Mouse (Mus musculus) heart, embryonic 10.5 days (tissue): ENCODE measurements around the gene Zc3h12d. TPM values are rescaled to one million over a fixed set of nuclear protein-coding genes. Genes with fewer than 3 reads are reported as not detected.

Source experiments
- DNase-seq: peaks from one replicate; pipeline ENCODE4 v3.0.0-alpha.2; 2017; ENCODE audit warnings: low spot score
- H3K27ac ChIP-seq: fragments of 300-500 bp; sonication (generic); 2 replicates; pipeline ENCODE4 v1.5.1; 2016; ENCODE audit warnings: mild to moderate bottlenecking
- H3K27me3 ChIP-seq: fragments of 300-500 bp; sonication (generic); 2 replicates; pipeline ENCODE4 v1.6.1; 2016; ENCODE audit warnings: mild to moderate bottlenecking; ENCODE audit not compliant: poor library complexity, insufficient read depth, severe bottlenecking
- H3K36me3 ChIP-seq: fragments of 300-500 bp; sonication (generic); 2 replicates; pipeline ENCODE4 v1.6.1; 2016; ENCODE audit warnings: mild to moderate bottlenecking, moderate library complexity
- H3K4me1 ChIP-seq: fragments of 300-500 bp; sonication (generic); 2 replicates; pipeline ENCODE4 v1.6.1; 2016; ENCODE audit warnings: mild to moderate bottlenecking
- H3K4me3 ChIP-seq: fragments of 300-500 bp; sonication (generic); 2 replicates; pipeline ENCODE4 v1.5.1; 2016; ENCODE audit warnings: mild to moderate bottlenecking, moderate library complexity
- H3K9me3 ChIP-seq: fragments of 300-500 bp; sonication (generic); 2 replicates; pipeline ENCODE4 v1.6.1; 2016; ENCODE audit warnings: mild to moderate bottlenecking, moderate library complexity
- WGBS: fragments of 180-500 bp; shearing (Covaris S2); methylation state at CpG from one replicate; pipeline ENCODE4 v1.1.7; 2016; 5-methylcytosine and 5-hydroxymethylcytosine counted together
- polyA plus RNA-seq: library from polyadenylated mRNA; unstranded; fragments of >200 nt; fragmentation: Nextera tagmentation; extraction: Ambion mirVana; gene quantifications from 2 replicates; pipeline ENCODE4 v1.2.1, GENCODE M21; 2016

Zc3h12d gene
- polyA plus RNA-seq, 1 experiment from 2014 or later: 0.11 TPM

DNA sequence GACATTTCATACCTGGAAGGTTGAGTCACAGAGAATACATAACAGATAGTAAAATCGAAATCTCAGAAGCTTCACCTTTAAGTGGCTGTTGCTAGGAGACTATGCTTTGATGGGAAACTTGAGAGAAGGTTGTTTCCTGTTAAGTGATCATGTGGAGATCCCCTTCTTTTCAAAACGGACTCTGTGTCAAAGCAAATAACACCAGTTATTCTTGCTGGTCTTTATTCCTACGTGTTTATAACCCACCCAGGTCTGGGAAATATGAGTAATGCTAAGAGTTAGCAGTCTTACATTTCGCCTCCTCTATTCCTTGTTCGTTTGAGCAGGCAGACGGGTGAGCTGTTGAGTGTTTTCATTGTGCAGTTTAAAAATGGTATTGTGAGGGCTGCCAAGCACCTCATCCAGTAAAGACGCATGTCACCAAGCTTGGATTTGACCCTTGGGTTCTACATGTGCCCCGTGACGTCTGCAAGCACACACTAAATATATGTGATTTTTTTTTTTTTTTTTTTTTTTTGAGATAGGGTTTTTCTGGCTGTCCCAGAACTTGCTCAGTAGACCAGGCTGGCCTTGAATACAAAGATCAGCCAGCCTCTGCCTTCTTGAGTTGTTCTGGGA lies 7.5 kb upstream of the Zc3h12d start:
- H3K27me3 ChIP-seq: no peaks in the 10 kb centered on the region
- no peak for DNase-seq
- H3K4me1 ChIP-seq: no peaks in the 10 kb centered on the region
- 90% methylated on average over 9 of the region's 9 CpGs for WGBS
- H3K9me3 ChIP-seq: no peaks in the 10 kb centered on the region
- H3K4me3 ChIP-seq: no peak overlapping the region
- H3K36me3 ChIP-seq: peaks cover 34% of the 10 kb centered on the region
- H3K27ac ChIP-seq: no peak overlapping the region

DNA sequence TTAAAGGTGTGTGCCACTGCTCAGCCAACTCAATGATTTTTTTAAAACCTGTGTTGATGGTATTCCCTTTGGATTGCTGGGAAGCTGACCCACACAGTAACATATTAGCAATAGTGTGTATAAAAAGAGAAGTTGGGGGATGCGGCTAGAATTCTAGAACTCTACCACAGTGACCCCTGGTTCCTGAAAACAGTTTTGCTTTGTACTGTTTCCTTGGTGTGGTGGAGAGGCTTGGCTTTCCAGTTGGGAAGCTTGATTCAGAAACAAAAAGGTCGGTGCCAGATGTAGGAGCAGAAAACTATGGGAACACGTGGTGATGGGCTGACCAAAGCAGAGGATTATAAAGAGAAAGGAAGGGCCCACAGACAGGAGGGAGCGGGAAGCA lies 7.0 kb upstream of the Zc3h12d start:
- Histone ChIP-seq H3K36me3 (peaks cover 31% of the 10 kb centered on the region), H3K4me1 (no peaks in the 10 kb centered on the region), H3K27ac (no peak overlapping the region), H3K27me3 (no peaks in the 10 kb centered on the region), H3K9me3 (no peaks in the 10 kb centered on the region), H3K4me3 (no peak overlapping the region)
- WGBS: 92% methylated on average over 4 of the region's 4 CpGs
- DNase-seq: no peak

DNA sequence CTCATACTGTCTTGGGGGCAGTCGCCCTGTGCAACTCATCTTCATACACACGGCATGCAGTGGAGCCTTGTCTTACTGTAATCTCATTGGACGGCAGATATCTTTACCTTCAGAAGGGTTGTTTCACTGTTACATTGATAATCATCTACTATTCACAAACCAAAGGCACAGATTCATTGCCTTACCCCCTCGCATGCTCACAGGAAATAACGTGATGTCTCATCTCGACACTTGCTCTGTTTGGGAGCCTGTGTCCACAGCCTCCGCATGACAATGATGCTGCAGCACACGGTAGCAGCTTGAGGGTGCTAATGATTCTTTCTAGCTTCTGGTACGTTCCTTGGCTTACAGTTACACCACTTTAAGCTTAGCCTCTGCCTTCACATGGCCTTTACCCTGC lies 6.2 kb upstream of the Zc3h12d start:
- H3K27ac ChIP-seq: no peak overlapping the region
- no peaks in the 10 kb centered on the region for H3K27me3 ChIP-seq
- 89% methylated on average over 9 of the region's 9 CpGs for WGBS
- DNase-seq: no peak
- H3K4me3 ChIP-seq: no peak overlapping the region
- no peaks in the 10 kb centered on the region for H3K4me1 ChIP-seq
- H3K9me3 ChIP-seq: no peaks in the 10 kb centered on the region
- H3K36me3 ChIP-seq: peaks cover 26% of the 10 kb centered on the region

GRCm38 (mm10) chr10:7833377-7834165 lies 1.3 kb downstream of the Zc3h12d start:
- 71% methylated on average over 9 of the region's 9 CpGs for WGBS

DNA sequence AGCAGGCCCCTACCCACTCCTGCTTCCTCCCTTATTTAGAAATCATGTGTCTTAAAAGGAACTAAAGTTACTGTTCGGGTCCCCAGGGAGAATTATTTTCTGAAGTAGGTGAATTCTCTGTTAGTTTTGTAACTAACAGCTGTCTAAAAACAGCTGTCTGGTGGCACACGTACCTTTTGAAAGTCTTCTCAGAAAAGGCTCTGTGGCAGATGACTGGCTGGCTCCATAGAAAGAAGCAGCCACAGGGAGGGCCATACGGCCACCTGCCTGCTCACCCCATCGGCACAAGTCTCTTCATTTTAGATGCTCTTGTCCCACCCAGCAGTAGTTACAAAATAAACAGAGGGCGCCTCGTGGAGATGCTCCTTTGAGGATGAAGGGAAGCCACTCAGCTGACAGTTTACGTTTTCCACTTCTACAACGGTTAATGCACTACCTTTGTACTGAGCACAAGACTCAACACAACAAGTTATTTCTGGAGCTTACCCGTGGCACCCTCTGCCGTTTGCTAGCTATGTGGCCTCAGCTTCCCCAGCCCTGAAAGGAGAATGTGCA lies 2.5 kb downstream of the Zc3h12d start:
- H3K27me3 ChIP-seq: no peaks in the 10 kb centered on the region
- WGBS: 64% methylated on average over 10 of the region's 10 CpGs
- peaks cover 14% of the 10 kb centered on the region for H3K4me1 ChIP-seq
- H3K4me3 ChIP-seq: no peak overlapping the region
- DNase-seq: no peak
- no peak overlapping the region for H3K27ac ChIP-seq
- H3K9me3 ChIP-seq: no peaks in the 10 kb centered on the region
- no peaks in the 10 kb centered on the region for H3K36me3 ChIP-seq

More at GRCm38 (mm10) chr10:7833377-7834165, 1.3 kb downstream of the Zc3h12d start:
- DNase-seq: no peak
- no peaks in the 10 kb centered on the region for H3K36me3 ChIP-seq
- no peak overlapping the region for H3K4me3 ChIP-seq
- H3K9me3 ChIP-seq: no peaks in the 10 kb centered on the region
- no peak overlapping the region for H3K27ac ChIP-seq
- no peaks in the 10 kb centered on the region for H3K27me3 ChIP-seq
- peaks cover 10% of the 10 kb centered on the region for H3K4me1 ChIP-seq

- no peaks in the 10 kb centered on the region for H3K36me3 ChIP-seq
Measured at GRCm38 (mm10) chr10:7836902-7837301, 4.6 kb downstream of the Zc3h12d start.

DNA sequence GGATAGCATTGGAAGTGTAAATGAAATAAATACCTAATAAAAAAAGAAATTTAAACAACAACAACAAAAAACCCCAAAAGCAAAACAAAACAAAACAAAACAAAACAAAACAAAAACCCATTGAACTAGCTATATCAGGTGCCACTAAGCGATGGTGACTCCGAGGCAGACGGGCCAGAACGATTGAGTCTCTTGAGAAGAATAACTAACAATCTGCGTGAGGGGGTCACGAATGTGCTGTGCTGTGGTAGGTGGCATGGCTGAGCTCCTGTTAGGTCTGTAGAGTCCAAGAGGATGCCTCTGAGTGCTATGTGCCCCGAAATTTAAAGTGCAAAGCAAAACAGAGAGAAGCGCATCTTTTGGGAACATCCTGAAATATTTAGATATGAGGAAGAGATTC lies 5.2 kb downstream of the Zc3h12d start:
- DNase-seq: no peak
- WGBS: 88% methylated on average over 8 of the region's 8 CpGs
- Histone ChIP-seq H3K27ac (no peak overlapping the region), H3K4me3 (no peak overlapping the region), H3K27me3 (no peaks in the 10 kb centered on the region), H3K36me3 (no peaks in the 10 kb centered on the region), H3K9me3 (no peaks in the 10 kb centered on the region), H3K4me1 (peaks cover 23% of the 10 kb centered on the region)

More at GRCm38 (mm10) chr10:7836902-7837301, 4.6 kb downstream of the Zc3h12d start:
- Histone ChIP-seq H3K4me3 (no peak overlapping the region), H3K9me3 (no peaks in the 10 kb centered on the region), H3K4me1 (peaks cover 25% of the 10 kb centered on the region), H3K27ac (no peak overlapping the region), H3K27me3 (no peaks in the 10 kb centered on the region)
- no peak for DNase-seq
- 56% methylated on average over 2 of the region's 2 CpGs for whole genome bisulfite sequencing

DNA sequence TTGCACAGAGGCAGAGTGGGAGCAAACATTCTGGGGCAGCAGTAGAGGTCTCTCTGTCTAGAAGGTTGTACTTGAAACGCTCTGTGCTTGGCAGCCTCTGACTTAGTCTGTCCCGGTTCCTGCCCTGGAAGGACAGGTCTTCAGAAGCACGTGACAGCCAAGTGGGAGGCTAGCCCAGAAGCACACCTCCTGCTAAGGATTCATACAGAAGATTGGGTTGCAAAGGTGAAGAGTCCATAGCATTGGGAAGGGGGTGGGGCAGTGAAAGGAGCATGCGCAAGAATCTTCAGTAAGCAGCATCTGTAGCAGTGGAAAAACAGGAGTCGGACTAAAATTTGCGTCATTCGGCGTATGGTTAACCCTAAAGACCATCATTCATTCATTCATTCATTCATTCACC lies 5.8 kb downstream of the Zc3h12d start:
- no peaks in the 10 kb centered on the region for H3K27me3 ChIP-seq
- peaks cover 20% of the 10 kb centered on the region for H3K4me1 ChIP-seq
- no peak for DNase-seq
- 89% methylated on average over 8 of the region's 8 CpGs for WGBS
- no peak overlapping the region for H3K4me3 ChIP-seq
- no peak overlapping the region for H3K27ac ChIP-seq
- no peaks in the 10 kb centered on the region for H3K36me3 ChIP-seq
- H3K9me3 ChIP-seq: no peaks in the 10 kb centered on the region

- H3K27me3 ChIP-seq: no peaks in the 10 kb centered on the region
- no peak overlapping the region for H3K4me3 ChIP-seq
- no peak for DNase-seq
- no peaks in the 10 kb centered on the region for H3K36me3 ChIP-seq
- H3K27ac ChIP-seq: no peak overlapping the region
- peaks cover 20% of the 10 kb centered on the region for H3K4me1 ChIP-seq
- 82% methylated on average over 5 of the region's 5 CpGs for WGBS
- no peaks in the 10 kb centered on the region for H3K9me3 ChIP-seq
Measured at GRCm38 (mm10) chr10:7838874-7839421, 6.7 kb downstream of the Zc3h12d start.

DNA sequence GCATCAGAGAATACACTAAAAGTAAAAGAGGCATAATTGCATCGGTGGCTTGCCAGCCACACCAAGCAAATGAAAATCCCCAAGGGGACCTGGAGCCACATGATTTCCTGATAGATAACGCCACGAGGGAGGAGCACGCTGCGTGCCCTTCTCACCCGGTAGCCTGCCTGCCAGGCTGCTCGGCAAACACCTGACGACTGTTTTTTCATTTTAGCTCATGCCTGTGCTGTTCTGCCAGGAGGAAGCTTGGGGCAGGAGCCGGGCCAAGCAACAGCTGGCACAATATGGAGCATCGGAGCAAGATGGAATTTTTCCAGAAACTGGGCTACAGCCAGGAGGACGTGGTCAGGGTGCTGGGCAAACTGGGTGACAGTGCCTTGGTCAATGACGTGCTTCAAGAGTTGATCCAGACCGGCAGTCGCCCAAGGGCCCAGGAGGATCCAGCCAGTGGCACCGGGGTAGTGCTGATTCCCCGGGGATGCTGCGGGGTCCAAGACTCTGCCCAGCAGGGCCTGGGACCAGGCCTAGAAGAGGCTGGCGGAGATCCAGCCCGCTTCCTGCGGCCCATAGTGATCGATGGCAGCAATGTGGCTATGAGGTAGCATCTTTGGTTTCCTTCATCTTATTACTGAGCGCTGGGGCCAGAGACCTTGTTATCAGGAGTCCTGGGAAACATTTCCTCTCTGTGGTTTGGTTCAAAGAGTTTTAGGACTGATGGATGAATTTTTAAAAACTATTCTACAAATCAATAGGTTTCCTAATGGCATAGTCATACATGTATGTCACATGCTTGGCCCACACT lies 7.5 kb downstream of the Zc3h12d start:
- H3K36me3 ChIP-seq: no peaks in the 10 kb centered on the region
- H3K27ac ChIP-seq: no peak overlapping the region
- H3K4me1 ChIP-seq: peaks cover 20% of the 10 kb centered on the region
- no peaks in the 10 kb centered on the region for H3K9me3 ChIP-seq
- peak; percentile 58 for DNase-seq
- WGBS: 83% methylated on average over 22 of the region's 22 CpGs
- H3K27me3 ChIP-seq: no peaks in the 10 kb centered on the region
- H3K4me3 ChIP-seq: no peak overlapping the region

DNA sequence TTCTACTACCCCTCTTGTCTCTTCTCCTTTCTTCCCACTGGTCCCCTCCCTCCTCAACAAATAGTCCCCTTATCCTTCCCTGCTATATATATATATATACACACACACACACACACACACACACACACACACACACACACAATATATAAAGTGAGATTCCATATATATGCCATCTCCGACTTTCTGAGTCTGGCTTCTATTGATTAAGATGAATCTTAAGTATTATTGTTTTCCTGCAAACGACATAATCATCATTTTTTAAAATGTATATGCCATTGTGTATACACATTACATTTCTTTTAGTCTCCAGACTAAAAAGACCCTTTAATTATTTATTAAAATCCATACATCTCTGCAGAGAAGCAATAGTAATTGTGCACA lies 8.1 kb downstream of the Zc3h12d start:
- peaks cover 20% of the 10 kb centered on the region for H3K4me1 ChIP-seq

GRCm38 (mm10) chr10:7840785-7841184 lies 8.5 kb downstream of the Zc3h12d start:
- Histone ChIP-seq H3K27ac (peak overlapping the region; percentile 48; the same call in 1 of the 2 replicates), H3K4me3 (no peak overlapping the region), H3K4me1 (peaks cover 20% of the 10 kb centered on the region), H3K36me3 (no peaks in the 10 kb centered on the region), H3K27me3 (no peaks in the 10 kb centered on the region), H3K9me3 (no peaks in the 10 kb centered on the region)
- peak; percentile 25 for DNase-seq
- WGBS: 67% methylated on average over 3 of the region's 3 CpGs

More for the DNA sequence above, 8.1 kb downstream of the Zc3h12d start:
- no peak for DNase-seq
- 77% methylated on average over 2 of the region's 2 CpGs for WGBS
- Histone ChIP-seq H3K36me3 (no peaks in the 10 kb centered on the region), H3K27ac (no peak overlapping the region), H3K27me3 (no peaks in the 10 kb centered on the region), H3K4me3 (no peak overlapping the region), H3K9me3 (no peaks in the 10 kb centered on the region)
